Comparison of ENCODE assay signal across 8 mouse cellular contexts in genomic region chr2:156774035-156774737, GRCm38 (mm10). TPM values are rescaled to one million over a fixed set of nuclear protein-coding genes. Genes with fewer than 3 reads are reported as not detected.
DNase-seq lines count a peak whose midpoint lies in the region; ATAC-seq lines count a peak whose summit lies in the region.

No protein-coding gene starts in this region.

- ATAC-seq in heart, embryonic 13.5 days (ENCODE audit: extremely low read depth, insufficient number of reproducible peaks, low FRiP score, low TSS enrichment) = 0 out of 2 replicates have a peak, but pooled peaks have one; percentile 11
- ATAC-seq in embryonic facial prominence, embryonic 11.5 days (replicated peaks; ENCODE audit: insufficient number of reproducible peaks, low FRiP score, low TSS enrichment, low read depth) = no peak
- no peak for ATAC-seq in hindbrain, embryonic 12.5 days (ENCODE audit: low FRiP score)
- no peak for ATAC-seq in midbrain, embryonic 14.5 days (ENCODE audit: low FRiP score, low TSS enrichment)

- H3K27ac ChIP-seq in heart, embryonic 13.5 days (replicated peaks) = peak overlapping the region; percentile 98
- peak overlapping the region; percentile 48; the same call in 1 of the 2 replicates for H3K27ac ChIP-seq in embryonic facial prominence, embryonic 11.5 days (replicated peaks; ENCODE audit: low read depth, low read length)
- peak overlapping the region; percentile 66; the same call in 1 of the 2 replicates for H3K27ac ChIP-seq in hindbrain, embryonic 12.5 days
- H3K27ac ChIP-seq in midbrain, embryonic 14.5 days (replicated peaks; ENCODE audit: low read depth, low read length) = no peak overlapping the region

- H3K4me3 ChIP-seq in heart, embryonic 13.5 days = peak overlapping the region; percentile 69
- H3K4me3 ChIP-seq in embryonic facial prominence, embryonic 11.5 days (ENCODE audit: low read depth, low read length) = no peak overlapping the region
- H3K4me3 ChIP-seq in hindbrain, embryonic 12.5 days = peak overlapping the region; percentile 38; the same call in 1 of the 2 replicates
- no peak overlapping the region for H3K4me3 ChIP-seq in midbrain, embryonic 14.5 days (replicated peaks; ENCODE audit: low read depth, low read length)

- H3K9me3 ChIP-seq in heart, embryonic 13.5 days = no peaks in the 10 kb centered on the region
- no peaks in the 10 kb centered on the region for H3K9me3 ChIP-seq in embryonic facial prominence, embryonic 11.5 days (replicated peaks; ENCODE audit: control insufficient read depth, low read length)
- H3K9me3 ChIP-seq in hindbrain, embryonic 12.5 days (replicated peaks) = no peaks in the 10 kb centered on the region
- H3K9me3 ChIP-seq in midbrain, embryonic 14.5 days (ENCODE audit: control insufficient read depth, low read length) = no peaks in the 10 kb centered on the region

- peak overlapping the region; percentile 76 for H3K4me2 ChIP-seq in heart, embryonic 13.5 days
- H3K4me2 ChIP-seq in embryonic facial prominence, embryonic 11.5 days (ENCODE audit: low read depth, low read length) = peak overlapping the region; percentile 75; the same call in 1 of the 2 replicates
- H3K4me2 ChIP-seq in hindbrain, embryonic 12.5 days (replicated peaks) = peak overlapping the region; percentile 75
- H3K4me2 ChIP-seq in midbrain, embryonic 14.5 days (ENCODE audit: low read length) = peak overlapping the region; percentile 71

- H3K36me3 ChIP-seq in heart, embryonic 13.5 days = peaks cover 9% of the 10 kb centered on the region
- no peaks in the 10 kb centered on the region for H3K36me3 ChIP-seq in embryonic facial prominence, embryonic 11.5 days (replicated peaks; ENCODE audit: control insufficient read depth, insufficient read depth, low read depth, low read length)
- H3K36me3 ChIP-seq in hindbrain, embryonic 12.5 days = no peaks in the 10 kb centered on the region
- H3K36me3 ChIP-seq in midbrain, embryonic 14.5 days (ENCODE audit: control insufficient read depth, insufficient read depth, low read length) = no peaks in the 10 kb centered on the region

- no peak for DNase-seq in heart, postnatal 14 days
- DNase-seq in embryonic facial prominence, embryonic 11.5 days (ENCODE audit: low spot score) = no peak
- no peak for DNase-seq in midbrain, embryonic 14.5 days
- no peak for DNase-seq in cerebellum, adult 8-10 months
- no peak for DNase-seq in layer of hippocampus, adult 18-20 months (ENCODE audit: low spot score in 2 of 2)
- DNase-seq in T-cell, adult 2 months (ENCODE audit: low spot score) = no peak

- peaks cover 46% of the 10 kb centered on the region for H3K4me1 ChIP-seq in heart, embryonic 13.5 days
- H3K4me1 ChIP-seq in embryonic facial prominence, embryonic 11.5 days (ENCODE audit: control insufficient read depth, insufficient read depth, low read length) = peaks cover 2% of the 10 kb centered on the region
- H3K4me1 ChIP-seq in hindbrain, embryonic 12.5 days = peaks cover 19% of the 10 kb centered on the region
- peaks cover 10% of the 10 kb centered on the region for H3K4me1 ChIP-seq in midbrain, embryonic 14.5 days (ENCODE audit: control insufficient read depth, insufficient read depth, low read length)

- WGBS in heart, embryonic 13.5 days = 66% methylated on average over 13 of the region's 13 CpGs
- 66% methylated on average over 13 of the region's 13 CpGs for WGBS in embryonic facial prominence, embryonic 11.5 days
- WGBS in hindbrain, embryonic 12.5 days = 71% methylated on average over 13 of the region's 13 CpGs
- 68% methylated on average over 13 of the region's 13 CpGs for WGBS in midbrain, embryonic 14.5 days

- no peaks in the 10 kb centered on the region for H3K27me3 ChIP-seq in heart, embryonic 13.5 days (replicated peaks)
- 0 out of 2 replicates have a peak, but pooled peaks cover 3% of the 10 kb centered on the region for H3K27me3 ChIP-seq in embryonic facial prominence, embryonic 11.5 days (ENCODE audit: control insufficient read depth, insufficient read depth, low read length)
- peaks cover 18% of the 10 kb centered on the region for H3K27me3 ChIP-seq in hindbrain, embryonic 12.5 days
- no peaks in the 10 kb centered on the region for H3K27me3 ChIP-seq in midbrain, embryonic 14.5 days (ENCODE audit: control insufficient read depth, insufficient read depth, low read length)

- intact Hi-C loops in heart, postnatal 14 days (cut with DNase I) = loop anchor here (10.0 kb wide), 1 partner anchor 49 kb away; no protein-coding TSS in a partner anchor

- H3K9ac ChIP-seq in heart, embryonic 13.5 days = peak overlapping the region; percentile 94
- peak overlapping the region; percentile 64 for H3K9ac ChIP-seq in embryonic facial prominence, embryonic 11.5 days (replicated peaks; ENCODE audit: low read length)
- H3K9ac ChIP-seq in hindbrain, embryonic 12.5 days = no peak overlapping the region
- H3K9ac ChIP-seq in midbrain, embryonic 14.5 days (replicated peaks; ENCODE audit: low read length) = no peak overlapping the region

RNA-seq across cellular contexts. Expression of gene Myl9, which starts 1.0 kb away (rescaled TPM):
- polyA plus RNA-seq in heart, embryonic 13.5 days (2015; fragmentation: Nextera tagmentation; extraction: Ambion mirVana) = 1,696 and 1,855 TPM in 2 replicates
- total RNA-seq in heart, postnatal 14 days (2021) = 100 to 1,000 TPM; 274 to 290 TPM
- polyA plus RNA-seq in embryonic facial prominence, embryonic 11.5 days (2014; fragmentation: Nextera tagmentation; extraction: Ambion mirVana) = 128 and 151 TPM in 2 replicates
- polyA plus RNA-seq in hindbrain, embryonic 12.5 days (2016; fragmentation: Nextera tagmentation; extraction: Ambion mirVana) = 122 and 144 TPM in 2 replicates
- polyA plus RNA-seq in midbrain, embryonic 14.5 days (2014; fragmentation: Nextera tagmentation; extraction: Ambion mirVana) = 22.5 and 33.0 TPM in 2 replicates
- total RNA-seq in layer of hippocampus, adult 18-20 months (2021) = 10 to 100 TPM in 1 of 2 experiments, 1 to 10 TPM in 1; 8.7 to 12.2 TPM

Comparison
In these comparisons a context has a peak if more than half of its experiments do, and no peak if none do; other contexts are left out.
1. H3K4me3 ChIP-seq: peak in heart, embryonic 13.5 days (single experiment) and hindbrain, embryonic 12.5 days (single experiment); none in embryonic facial prominence, embryonic 11.5 days (single experiment) and midbrain, embryonic 14.5 days (single experiment).
2. H3K9ac ChIP-seq: peak in heart, embryonic 13.5 days (single experiment) and embryonic facial prominence, embryonic 11.5 days (single experiment); none in hindbrain, embryonic 12.5 days (single experiment) and midbrain, embryonic 14.5 days (single experiment).
3. RNA of gene Myl9, which starts 1.0 kb away (polyA plus RNA-seq): 1,696 to 1,855 TPM in heart, embryonic 13.5 days; 128 to 151 TPM in embryonic facial prominence, embryonic 11.5 days, 122 to 144 TPM in hindbrain, embryonic 12.5 days and 22.5 to 33.0 TPM in midbrain, embryonic 14.5 days; every median in the first group is over 10 times any median in the second.
4. Peak in every context shown above with its lines, with median percentiles within 50 percentile points of each other: H3K4me2 ChIP-seq.